Mouse (Mus musculus): ENCODE data around the gene Snapc5. TPM values are rescaled to one million over a fixed set of nuclear protein-coding genes. Genes with fewer than 3 reads are reported as not detected.

The Snapc5 gene
- 20.9 and 22.0 TPM in 2 replicates for polyA plus RNA-seq (2012; rRNA removed)

DNA sequence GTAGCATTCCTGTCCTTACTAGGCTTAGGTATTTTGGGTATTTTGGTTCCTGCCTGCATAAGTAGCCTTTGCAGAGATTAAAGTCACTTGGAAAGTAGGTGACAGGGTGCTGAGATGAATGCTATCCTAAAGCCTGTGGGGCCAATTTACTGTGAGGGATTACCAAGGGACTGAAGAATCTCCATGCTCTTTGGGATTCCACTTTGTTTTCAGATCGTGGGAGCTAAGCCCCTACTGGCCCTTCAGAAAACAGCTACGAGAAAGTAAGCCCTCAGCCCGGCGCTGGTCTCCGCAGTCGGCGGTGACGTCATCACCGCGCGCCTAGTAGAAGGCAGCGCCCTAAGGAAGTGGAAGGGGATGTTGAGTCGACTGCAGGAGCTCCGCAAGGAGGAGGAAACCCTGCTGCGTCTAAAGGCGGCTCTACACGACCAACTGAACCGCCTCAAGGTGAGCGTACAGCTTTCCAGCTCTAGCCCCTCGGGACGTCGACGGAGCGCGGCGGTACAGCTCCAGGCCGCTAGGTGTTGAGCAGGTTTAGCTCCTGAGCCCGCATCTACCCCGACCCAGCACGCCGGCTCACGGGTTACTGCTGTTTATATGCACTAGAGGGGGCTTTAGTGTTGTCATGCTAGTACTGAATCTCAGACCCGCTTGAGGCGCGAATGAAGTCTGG lies at the start of gene Snapc5:
TSS of gene Snapc5 (plus strand) at position 301 of the 673 bp plus-strand sequence.

DNA sequence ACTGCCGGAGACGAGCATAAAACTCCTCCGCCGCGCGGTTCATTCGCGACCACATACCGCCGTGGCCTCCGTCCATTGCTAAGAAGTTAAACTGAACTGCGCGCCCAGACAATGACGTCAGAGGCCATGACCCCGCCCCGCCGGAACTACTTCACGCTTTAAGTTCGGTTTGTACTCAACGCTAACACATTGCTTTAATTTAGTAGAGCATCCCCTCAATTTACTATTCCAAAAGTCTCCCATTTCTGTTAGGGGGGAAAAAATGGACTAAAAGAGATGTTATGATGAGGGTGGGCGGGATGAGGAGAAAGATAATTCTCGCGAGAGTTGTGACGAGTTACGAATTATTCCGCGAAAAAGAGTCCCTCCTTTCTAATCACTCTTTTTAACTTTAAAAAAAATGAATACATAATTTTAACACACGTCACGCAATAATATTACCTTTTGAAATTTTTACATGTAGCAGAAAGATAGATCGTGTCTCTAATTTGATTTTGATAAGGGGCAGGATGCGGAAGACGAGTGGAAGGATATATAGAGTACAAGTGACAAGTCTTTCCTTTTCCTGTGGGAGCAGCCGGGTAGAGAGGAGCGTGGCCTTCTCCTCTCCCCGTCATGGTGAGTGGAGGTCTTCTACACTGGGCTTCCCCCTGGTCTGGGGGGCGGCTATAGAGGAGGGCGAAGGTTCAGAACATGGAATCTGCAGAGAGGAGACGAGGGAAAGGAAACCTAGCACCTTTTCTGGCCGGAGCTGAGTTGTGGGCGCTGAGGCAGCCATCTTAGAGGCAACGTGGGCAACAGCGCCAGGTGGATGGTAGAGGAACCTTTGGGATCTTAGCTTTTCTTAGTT lies 6.0 kb upstream of the Snapc5 start, which contains the start of the genes Zwilch and Rpl4:
TSS of gene Zwilch (minus strand) at position 289 of the 850 bp plus-strand sequence.
TSS of gene Rpl4 (plus strand) at position 560 of the 850 bp plus-strand sequence.

Other genes starting within 250 kb of the Snapc5 start
- 5.3 and 7.6 TPM in 2 replicates for gene Smad6, start 157.2 kb upstream of the Snapc5 start, polyA plus RNA-seq (2012; rRNA removed)
- gene Lctl, start 62.1 kb upstream of the Snapc5 start, polyA plus RNA-seq (2012; rRNA removed) = 0.02 and 0.04 TPM in 2 replicates
- 28.3 and 30.7 TPM in 2 replicates for gene Zwilch, start 6.2 kb upstream of the Snapc5 start, polyA plus RNA-seq (2012; rRNA removed)
- 876 and 901 TPM in 2 replicates for gene Rpl4, start 5.9 kb upstream of the Snapc5 start, polyA plus RNA-seq (2012; rRNA removed)
- 0.28 TPM in 2 replicates for gene Uchl4, start 55.9 kb downstream of the Snapc5 start, polyA plus RNA-seq (2012; rRNA removed)
- gene Map2k1, start 74.4 kb downstream of the Snapc5 start, polyA plus RNA-seq (2012; rRNA removed) = 33.4 and 40.5 TPM in 2 replicates
- 78.3 and 86.2 TPM in 2 replicates for gene Tipin, start 102.3 kb downstream of the Snapc5 start, polyA plus RNA-seq (2012; rRNA removed)
- gene Dis3l, start 162.0 kb downstream of the Snapc5 start, polyA plus RNA-seq (2012; rRNA removed) = 19.7 and 20.6 TPM in 2 replicates
- 9.0 and 10.1 TPM in 2 replicates for gene Megf11, start 206.4 kb downstream of the Snapc5 start, polyA plus RNA-seq (2012; rRNA removed)

Measured in central nervous system, embryonic 14 days (tissue).